Mouse (Mus musculus) embryonic facial prominence, embryonic 11.5 days (tissue): ENCODE measurements around the gene Atg16l2. TPM values are rescaled to one million over a fixed set of nuclear protein-coding genes. Genes with fewer than 3 reads are reported as not detected.
A peak's percentile ranks its signal among the peaks of the same experiment; 100 is the strongest.

Source experiments
- ATAC-seq: fragments of 200-750 bp; cut with Nextera tagmentation; replicated peaks from 2 replicates; pipeline ENCODE4 v1.8.0; 2017; ENCODE audit warnings: low read depth; ENCODE audit not compliant: insufficient number of reproducible peaks, low FRiP score, low TSS enrichment
- DNase-seq: peaks from one replicate; pipeline ENCODE4 v3.0.0-alpha.2; 2015; ENCODE audit warnings: low spot score
- H3K27ac ChIP-seq: fragments of 300-500 bp; sonication (generic); replicated peaks from 2 replicates; pipeline ENCODE4 v1.5.1; 2014; ENCODE audit warnings: mild to moderate bottlenecking, low read depth, low read length, control low read depth
- H3K27me3 ChIP-seq: fragments of 300-500 bp; sonication (generic); 2 replicates; pipeline ENCODE4 v1.6.1; 2014; ENCODE audit warnings: mild to moderate bottlenecking, low read length, moderate library complexity, mixed read lengths; ENCODE audit not compliant: control insufficient read depth, insufficient read depth
- H3K36me3 ChIP-seq: fragments of 300-500 bp; sonication (generic); replicated peaks from 2 replicates; pipeline ENCODE4 v1.6.1; 2014; ENCODE audit warnings: low read depth, mild to moderate bottlenecking, low read length, moderate library complexity, mixed read lengths; ENCODE audit not compliant: control insufficient read depth, insufficient read depth
- H3K4me1 ChIP-seq: fragments of 300-500 bp; sonication (generic); 2 replicates; pipeline ENCODE4 v1.6.1; 2014; ENCODE audit warnings: low read length, mixed read lengths; ENCODE audit not compliant: control insufficient read depth, insufficient read depth
- H3K4me2 ChIP-seq: fragments of 300-500 bp; sonication (generic); 2 replicates; pipeline ENCODE4 v1.6.1; 2014; ENCODE audit warnings: low read depth, mild to moderate bottlenecking, control low read depth, low read length, moderate library complexity
- H3K4me3 ChIP-seq: fragments of 300-500 bp; sonication (generic); 2 replicates; pipeline ENCODE4 v1.5.1; 2014; ENCODE audit warnings: low read depth, low read length, control low read depth
- H3K9ac ChIP-seq: fragments of 300-500 bp; sonication (generic); replicated peaks from 2 replicates; pipeline ENCODE4 v1.6.1; 2014; ENCODE audit warnings: mild to moderate bottlenecking, control low read depth, low read length
- H3K9me3 ChIP-seq: fragments of 300-500 bp; sonication (generic); replicated peaks from 2 replicates; pipeline ENCODE4 v1.6.1; 2016; ENCODE audit warnings: mild to moderate bottlenecking, low read length, inconsistent platforms, mixed read lengths; ENCODE audit not compliant: control insufficient read depth
- WGBS: fragments of 180-500 bp; shearing (Covaris S2); extraction: QIAGEN DNeasy Blood & Tissue Kit; methylation state at CpG from one replicate; pipeline ENCODE4 v1.1.7; 2014; 5-methylcytosine and 5-hydroxymethylcytosine counted together
- polyA plus RNA-seq: library from polyadenylated mRNA; unstranded; fragments of >200 nt; fragmentation: Nextera tagmentation; extraction: Ambion mirVana; gene quantifications from 2 replicates; pipeline ENCODE4 v1.2.1, GENCODE M21; 2014

Atg16l2 gene
- polyA plus RNA-seq, 1 experiment from 2014 or later = 7.3 TPM

- ATAC-seq (no peak), DNase-seq (no peak)
- no peak overlapping the region for H3K4me3 ChIP-seq
- no peaks in the 10 kb centered on the region; the same call in 1 of the 2 replicates for H3K4me1 ChIP-seq
- WGBS = 83% methylated on average over 1 of the region's 1 CpGs
- H3K9ac ChIP-seq = no peak overlapping the region
- no peak overlapping the region for H3K27ac ChIP-seq
- peaks cover 6% of the 10 kb centered on the region for H3K27me3 ChIP-seq
- no peaks in the 10 kb centered on the region for H3K9me3 ChIP-seq
- H3K36me3 ChIP-seq = no peaks in the 10 kb centered on the region
- H3K4me2 ChIP-seq = no peak overlapping the region
Observed at GRCm38 (mm10) chr7:101319796-101320195, 17.7 kb upstream of the Atg16l2 start.

- 71% methylated on average over 4 of the region's 4 CpGs for WGBS
- H3K36me3 ChIP-seq = no peaks in the 10 kb centered on the region
- H3K4me2 ChIP-seq = no peak overlapping the region
- DNase-seq (no peak), ATAC-seq (no peak)
- peaks cover 6% of the 10 kb centered on the region for H3K27me3 ChIP-seq
- no peaks in the 10 kb centered on the region; the same call in 1 of the 2 replicates for H3K4me1 ChIP-seq
- H3K4me3 ChIP-seq = no peak overlapping the region
- no peak overlapping the region for H3K27ac ChIP-seq
- no peak overlapping the region for H3K9ac ChIP-seq
- no peaks in the 10 kb centered on the region for H3K9me3 ChIP-seq
Observed at GRCm38 (mm10) chr7:101318848-101319247, 16.8 kb upstream of the Atg16l2 start.

- Histone ChIP-seq H3K27ac (no peak within 1 kb of the TSS), H3K36me3 (no peaks in the 10 kb centered on the region), H3K9me3 (no peaks in the 10 kb centered on the region), H3K4me1 (no peaks in the 10 kb centered on the region; the same call in 1 of the 2 replicates), H3K27me3 (peaks cover 6% of the 10 kb centered on the region), H3K9ac (no peak within 1 kb of the TSS), H3K4me2 (no peak within 1 kb of the TSS), H3K4me3 (no peak within 1 kb of the TSS)
- 90% methylated on average over 3 of the region's 3 CpGs for WGBS
- DNase-seq (no peak), ATAC-seq (no peak)
Observed at GRCm38 (mm10) chr7:101317014-101317413, 15.0 kb upstream of the Atg16l2 start, which contains the start of gene Stard10. Gene Stard10 (plus strand): TSS chr7:101317086.

GRCm38 (mm10) chr7:101316591-101317001, 14.5 kb upstream of the Atg16l2 start:
- H3K9ac ChIP-seq = no peak overlapping the region
- DNase-seq (no peak), ATAC-seq (no peak)
- H3K4me3 ChIP-seq = no peak overlapping the region
- no peaks in the 10 kb centered on the region for H3K4me1 ChIP-seq
- no peak overlapping the region for H3K27ac ChIP-seq
- WGBS = 56% methylated on average over 6 of the region's 6 CpGs
- H3K36me3 ChIP-seq = no peaks in the 10 kb centered on the region
- H3K27me3 ChIP-seq = peaks cover 2% of the 10 kb centered on the region
- H3K4me2 ChIP-seq = no peak overlapping the region
- H3K9me3 ChIP-seq = no peaks in the 10 kb centered on the region

GRCm38 (mm10) chr7:101315699-101316098, 13.6 kb upstream of the Atg16l2 start:
- H3K9ac ChIP-seq = no peak overlapping the region
- no peaks in the 10 kb centered on the region for H3K9me3 ChIP-seq
- no peaks in the 10 kb centered on the region for H3K4me1 ChIP-seq
- no peak overlapping the region for H3K27ac ChIP-seq
- H3K4me2 ChIP-seq = no peak overlapping the region
- H3K27me3 ChIP-seq = peaks cover 2% of the 10 kb centered on the region; the same call in 1 of the 2 replicates
- H3K36me3 ChIP-seq = no peaks in the 10 kb centered on the region
- no peak for DNase-seq
- no peak for ATAC-seq
- H3K4me3 ChIP-seq = no peak overlapping the region

- H3K9ac ChIP-seq = no peak overlapping the region
- whole genome bisulfite sequencing = 71% methylated on average over 5 of the region's 5 CpGs
- H3K4me3 ChIP-seq = no peak overlapping the region
- H3K4me2 ChIP-seq = no peak overlapping the region
- H3K4me1 ChIP-seq = no peaks in the 10 kb centered on the region
- no peak overlapping the region for H3K27ac ChIP-seq
- no peak for DNase-seq
- no peaks in the 10 kb centered on the region for H3K9me3 ChIP-seq
- ATAC-seq = no peak
- no peaks in the 10 kb centered on the region for H3K36me3 ChIP-seq
- H3K27me3 ChIP-seq = no peaks in the 10 kb centered on the region
Observed at GRCm38 (mm10) chr7:101314396-101314795, 12.3 kb upstream of the Atg16l2 start.

GRCm38 (mm10) chr7:101313033-101313432, 11.0 kb upstream of the Atg16l2 start:
- no peak for DNase-seq
- H3K4me3 ChIP-seq = no peak overlapping the region
- no peak for ATAC-seq
- no peak overlapping the region for H3K4me2 ChIP-seq
- H3K27ac ChIP-seq = no peak overlapping the region
- no peaks in the 10 kb centered on the region for H3K4me1 ChIP-seq
- no peak overlapping the region for H3K9ac ChIP-seq
- H3K9me3 ChIP-seq = no peaks in the 10 kb centered on the region
- no peaks in the 10 kb centered on the region for H3K36me3 ChIP-seq
- WGBS = 68% methylated on average over 3 of the region's 3 CpGs
- no peaks in the 10 kb centered on the region for H3K27me3 ChIP-seq

GRCm38 (mm10) chr7:101311061-101311460, 9.0 kb upstream of the Atg16l2 start:
- Histone ChIP-seq H3K9ac (0 out of 2 replicates have a peak overlapping the region, but pooled peaks have one; percentile 32), H3K4me2 (peak overlapping the region; percentile 22; the same call in 1 of the 2 replicates), H3K27ac (no peak overlapping the region), H3K4me1 (no peaks in the 10 kb centered on the region), H3K9me3 (no peaks in the 10 kb centered on the region), H3K36me3 (no peaks in the 10 kb centered on the region), H3K4me3 (no peak overlapping the region), H3K27me3 (no peaks in the 10 kb centered on the region)
- ATAC-seq (no peak), DNase-seq (no peak)
- WGBS = 41% methylated on average over 2 of the region's 2 CpGs
